Mouse (Mus musculus) left cerebral cortex, postnatal 36 days (tissue): ENCODE results near the gene Olfr477. TPM values are rescaled to one million over a fixed set of nuclear protein-coding genes. Genes with fewer than 3 reads are reported as not detected.
"Not testable (repeated sequence)": the region's sequence is repeated elsewhere in the genome, so short reads cannot be mapped to it uniquely, and the experiment has no call there.

Experiments used
- DNase-seq, 2 experiments: peaks; one replicate each; pipeline ENCODE4 v3.0.0; 2021 to 2022; ENCODE audit warnings: low spot score in 2 of 2, mixed read lengths in 1 of 2
- intact Hi-C: fragments of 180-260 bp; cut with DNase I; formaldehyde crosslinking; loops from one replicate; pipeline ENCODE4 v1.15.1; 2025
- total RNA-seq, 2 experiments: library from RNA; stranded (reverse); gene quantifications; 2 replicates each; pipeline ENCODE4 v1.2.3; 2021

The Olfr477 gene
- under 1 TPM in 1 of 2 experiments, not detected in 1; 0.14 TPM for total RNA-seq

DNA sequence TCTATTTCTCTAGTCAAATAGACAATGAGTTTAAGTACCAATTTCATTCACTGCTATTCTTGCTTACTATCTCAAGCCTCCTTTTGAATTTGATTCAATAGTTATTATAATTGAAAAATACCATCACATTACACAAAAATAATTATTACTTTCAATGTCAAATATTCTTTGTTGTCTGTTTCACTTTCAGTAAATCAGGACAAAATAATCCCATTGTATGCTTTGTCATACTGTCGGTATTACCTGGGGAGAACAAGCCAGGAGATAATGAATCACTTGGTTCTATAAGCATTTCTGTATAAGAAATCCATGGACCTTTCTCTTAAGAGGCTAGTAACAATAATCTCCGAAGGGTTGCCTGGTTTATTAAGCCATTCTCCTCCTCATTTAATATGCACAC, at the start of gene Olfr477:
TSS of gene Olfr477 (plus strand) at position 301 of the 400 bp plus-strand sequence.
- intact Hi-C loops, result no loop called here

DNA sequence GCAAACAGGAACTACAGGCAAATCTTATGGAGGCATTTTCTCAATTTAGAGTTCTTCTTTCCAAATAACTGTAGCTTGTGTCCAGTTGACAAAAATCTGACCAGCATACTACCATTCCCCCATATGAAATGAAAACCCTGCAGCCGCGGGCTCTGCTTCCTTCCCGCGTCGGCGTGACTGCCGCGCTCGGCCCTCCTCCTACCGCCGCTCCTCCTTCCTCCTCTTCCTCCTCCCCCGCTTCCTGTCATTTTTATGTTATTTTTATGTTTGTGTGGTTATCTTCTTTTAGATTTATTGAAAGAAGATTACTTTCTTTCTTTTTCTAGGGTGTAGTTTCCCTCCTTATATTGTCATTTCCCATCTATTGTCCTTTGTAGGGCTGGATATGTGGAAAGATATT, 34.0 kb upstream of the Olfr477 start:
- DNase-seq, intact Hi-C loops: not testable (repeated sequence)

More for the DNA sequence above, at the start of gene Olfr477:
- DNase-seq, result no peak

DNA sequence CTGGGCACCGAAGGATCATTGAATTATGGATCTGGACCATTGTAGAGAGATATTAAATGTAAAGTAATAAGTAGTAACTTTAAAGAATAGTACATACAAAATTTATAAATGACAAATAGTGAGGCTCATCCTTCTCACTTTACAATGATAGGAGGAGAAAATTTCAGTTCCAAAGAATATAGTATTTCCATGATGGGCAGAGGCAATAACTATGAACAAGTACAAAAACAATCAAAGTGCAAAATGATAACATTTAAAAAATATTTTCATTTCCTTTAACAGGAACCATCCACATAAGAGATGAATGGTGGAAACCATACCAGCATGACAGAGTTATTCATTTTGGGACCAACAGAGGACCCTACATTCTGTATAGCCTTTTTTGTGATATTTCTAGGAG, 32.1 kb upstream of the Olfr477 start, which contains the start of gene Olfr474:
TSS of gene Olfr474 (plus strand) at position 301 of the 400 bp plus-strand sequence.
- DNase-seq, result no peak
- intact Hi-C loops, result no loop called here

DNA sequence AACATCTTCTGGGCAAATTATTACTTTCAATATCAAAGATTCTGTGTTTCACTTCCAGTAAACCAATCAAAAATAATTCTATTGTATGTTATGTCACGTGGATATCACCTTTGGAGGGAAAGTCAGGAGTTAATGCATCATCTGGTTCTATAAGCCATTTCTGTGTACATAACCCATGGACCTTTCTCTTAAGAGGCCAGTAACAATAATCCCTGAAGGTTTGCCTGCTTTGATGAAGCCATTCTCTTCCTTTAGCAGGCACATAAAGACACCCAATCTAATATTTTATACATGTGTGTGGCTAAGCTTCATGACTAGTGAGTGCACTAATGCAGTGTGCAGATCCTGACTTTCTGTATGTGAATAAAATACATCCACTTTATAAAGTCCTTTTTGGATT, 22.0 kb upstream of the Olfr477 start, which contains the start of gene Olfr476:
TSS of gene Olfr476 (plus strand) at position 301 of the 400 bp plus-strand sequence.
- no peak for DNase-seq
- intact Hi-C loops, result no loop called here

DNA sequence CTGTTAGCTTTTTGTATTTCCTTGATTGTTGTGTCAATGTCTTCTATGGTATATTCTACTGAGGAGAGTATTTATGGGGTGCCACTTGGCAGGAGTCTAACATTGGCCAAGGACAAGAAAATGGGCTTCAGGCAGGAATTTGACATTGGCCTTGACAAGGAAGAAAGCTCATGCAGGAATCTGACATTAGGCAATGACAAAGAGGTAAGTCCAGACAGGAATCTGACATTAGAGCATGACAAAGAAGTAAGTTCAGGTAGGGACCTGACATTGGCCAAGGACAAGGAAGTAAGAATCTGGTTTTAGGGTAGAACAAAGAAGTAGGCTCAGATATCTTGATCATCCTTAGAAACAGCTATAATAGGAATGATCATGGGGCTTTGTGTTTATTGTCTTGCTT, 27.8 kb downstream of the Olfr477 start:
- DNase-seq, intact Hi-C loops: not testable (repeated sequence)

DNA sequence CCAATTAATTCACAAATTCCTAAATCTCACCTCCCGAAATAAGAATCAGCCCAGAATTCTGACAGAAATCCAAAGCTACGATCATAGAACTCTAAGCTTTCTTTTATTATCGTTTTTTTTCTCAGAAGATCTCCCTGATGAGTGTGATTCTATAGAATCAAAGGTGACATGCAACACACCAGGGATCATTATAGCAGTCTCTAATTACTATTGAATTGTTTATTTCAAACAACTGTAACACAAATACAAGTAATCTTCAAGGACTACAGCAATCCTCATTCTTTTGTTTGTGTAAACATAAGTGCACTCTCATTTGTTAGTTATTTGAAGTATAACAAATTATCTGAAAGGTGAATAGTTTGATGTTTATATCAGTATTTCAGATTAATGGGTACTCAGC, 47.4 kb downstream of the Olfr477 start, which contains the start of gene Olfr478:
TSS of gene Olfr478 (minus strand) at position 101 of the 400 bp plus-strand sequence.
- intact Hi-C loops, result no loop called here
- DNase-seq, result no peak

Other genes with a start within 250 kb of the Olfr477 start
- not detected for gene Cyb5r2, start 228.7 kb upstream of the Olfr477 start, total RNA-seq
- not detected for gene Ovch2, start 185.5 kb upstream of the Olfr477 start, total RNA-seq
- gene Olfr467, start 174.4 kb upstream of the Olfr477 start, total RNA-seq, result not detected
- not detected for gene Olfr469, start 161.2 kb upstream of the Olfr477 start, total RNA-seq
- gene Olfr470, start 139.2 kb upstream of the Olfr477 start, total RNA-seq, result not detected
- not detected for gene Olfr472, start 88.8 kb upstream of the Olfr477 start, total RNA-seq
- gene Olfr473, start 56.2 kb upstream of the Olfr477 start, total RNA-seq, result not detected
- gene Olfr474, start 32.0 kb upstream of the Olfr477 start, total RNA-seq, result not detected
- gene Olfr476, start 21.9 kb upstream of the Olfr477 start, total RNA-seq, result not detected
- gene Olfr478, start 47.3 kb downstream of the Olfr477 start, total RNA-seq, result not detected
- gene Olfr479, start 64.0 kb downstream of the Olfr477 start, total RNA-seq, result not detected
- not detected for gene Olfr480, start 80.7 kb downstream of the Olfr477 start, total RNA-seq
- not detected for gene Olfr481, start 93.2 kb downstream of the Olfr477 start, total RNA-seq
- gene Olfr482, start 110.9 kb downstream of the Olfr477 start, total RNA-seq, result 1 to 10 TPM; 1.9 to 2.1 TPM
- not detected for gene Olfr483, start 114.2 kb downstream of the Olfr477 start, total RNA-seq
- not detected for gene Olfr484, start 140.8 kb downstream of the Olfr477 start, total RNA-seq
- gene Olfr485, start 173.2 kb downstream of the Olfr477 start, total RNA-seq, result not detected
- not detected for gene Olfr486, start 186.0 kb downstream of the Olfr477 start, total RNA-seq
- not detected for gene Olfr487, start 227.9 kb downstream of the Olfr477 start, total RNA-seq